Mouse (Mus musculus): ENCODE results near the gene Jak3. TPM values are rescaled to one million over a fixed set of nuclear protein-coding genes. Genes with fewer than 3 reads are reported as not detected.
"Not testable (repeated sequence)": the region's sequence is repeated elsewhere in the genome, so short reads cannot be mapped to it uniquely, and the experiment has no call there.

The Jak3 gene
- polyA plus RNA-seq, 1 experiment: 5.7 TPM

DNA sequence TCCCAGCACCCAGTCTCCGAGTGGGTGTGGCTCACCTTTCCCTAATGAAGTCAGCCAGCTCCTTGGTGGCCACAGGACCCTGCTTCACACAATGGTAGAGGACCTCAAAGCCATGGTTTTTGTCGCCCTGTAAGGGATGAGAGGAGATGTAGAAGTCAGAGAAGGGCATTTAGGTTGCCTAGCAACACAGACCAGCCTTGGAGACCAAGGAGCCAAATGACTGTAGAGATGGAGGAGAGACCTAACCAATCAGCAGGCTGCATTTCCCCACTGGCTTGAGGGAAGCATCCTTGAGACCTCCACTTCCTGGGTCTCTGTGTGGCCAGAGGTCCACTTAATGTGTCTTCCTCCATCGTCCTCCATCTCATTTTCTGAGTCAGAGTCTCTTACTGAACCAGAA is 42.2 kb downstream of the Jak3 start:
- DNase-seq (ENCODE audit: extremely low spot score in 1 of 2, low spot score in 1 of 2): no peak

- DNase-seq (ENCODE audit: extremely low spot score in 1 of 2, low spot score in 1 of 2): peak in 1 of 2 experiments; percentile 62
Measured at GRCm38 (mm10) chr8:71719218-71719617, 43.1 kb downstream of the Jak3 start.

GRCm38 (mm10) chr8:71719928-71720457 is 43.9 kb downstream of the Jak3 start:
- DNase-seq (ENCODE audit: extremely low spot score in 1 of 2, low spot score in 1 of 2): peak; percentile 73 to 79

GRCm38 (mm10) chr8:71723047-71723551 is 47.0 kb downstream of the Jak3 start:
- no peak for DNase-seq (ENCODE audit: extremely low spot score in 1 of 2, low spot score in 1 of 2)

DNA sequence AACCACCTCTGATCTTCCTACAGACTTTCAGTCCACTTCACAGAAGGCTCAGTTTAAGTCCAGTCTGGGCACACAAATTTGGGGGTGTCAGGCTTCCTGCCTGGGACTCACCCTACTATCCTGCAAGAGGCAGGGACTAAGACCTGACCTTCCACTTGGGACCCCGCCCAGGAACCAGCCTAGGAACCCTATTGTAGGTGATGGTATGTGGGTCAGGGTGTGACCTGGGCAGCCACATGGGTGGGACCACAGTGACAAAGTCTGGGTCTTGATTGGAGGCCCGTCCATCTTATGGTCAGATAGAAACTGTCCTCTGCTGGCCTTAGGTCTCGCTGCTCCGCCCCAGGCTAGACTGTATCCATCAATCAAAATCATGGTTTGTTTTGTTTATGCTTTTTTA is 48.3 kb downstream of the Jak3 start:
- no peak for DNase-seq (ENCODE audit: extremely low spot score in 1 of 2, low spot score in 1 of 2)

- DNase-seq (ENCODE audit: extremely low spot score in 1 of 2, low spot score in 1 of 2): peak; percentile 82 to 91
Measured at GRCm38 (mm10) chr8:71725122-71725924, 49.2 kb downstream of the Jak3 start, which contains the start of gene Fcho1. TSS of gene Fcho1 (minus strand) at chr8:71725716.

GRCm38 (mm10) chr8:71728240-71728785 is 52.2 kb downstream of the Jak3 start:
- DNase-seq (ENCODE audit: extremely low spot score in 1 of 2, low spot score in 1 of 2): peak in 1 of 2 experiments; percentile 66

GRCm38 (mm10) chr8:71728826-71729620 is 52.9 kb downstream of the Jak3 start:
- peak in 1 of 2 experiments; percentile 62 for DNase-seq (ENCODE audit: extremely low spot score in 1 of 2, low spot score in 1 of 2)

DNA sequence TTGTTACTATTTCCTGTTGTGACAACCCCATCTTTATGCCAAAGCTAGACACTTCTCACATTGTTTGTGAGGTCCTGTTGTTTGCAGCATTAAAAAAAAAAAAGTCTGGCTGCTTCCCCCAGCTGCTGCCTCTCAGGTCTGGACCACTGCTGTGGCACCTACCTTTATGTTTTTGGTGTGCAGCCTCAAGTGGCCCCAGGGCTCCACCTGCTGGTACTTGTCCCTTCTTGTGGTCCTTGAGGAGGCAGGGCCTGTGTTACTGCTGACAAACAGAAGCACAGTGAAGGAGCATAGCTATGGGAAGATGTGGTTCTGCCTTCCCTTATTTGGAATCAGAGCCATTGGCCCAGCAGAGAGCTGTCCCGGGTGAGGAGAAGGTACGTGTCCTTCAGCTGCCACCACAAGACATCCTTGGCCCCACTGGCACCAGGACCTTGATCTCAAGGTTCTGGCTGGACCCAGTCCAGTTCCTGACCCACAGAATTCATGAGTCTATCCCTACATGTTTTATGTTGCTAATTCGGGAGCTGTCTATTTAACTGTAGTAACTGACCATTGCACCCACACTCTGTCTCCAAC is 55.6 kb downstream of the Jak3 start:
- peak in 1 of 2 experiments; percentile 86 for DNase-seq (ENCODE audit: extremely low spot score in 1 of 2, low spot score in 1 of 2)

DNA sequence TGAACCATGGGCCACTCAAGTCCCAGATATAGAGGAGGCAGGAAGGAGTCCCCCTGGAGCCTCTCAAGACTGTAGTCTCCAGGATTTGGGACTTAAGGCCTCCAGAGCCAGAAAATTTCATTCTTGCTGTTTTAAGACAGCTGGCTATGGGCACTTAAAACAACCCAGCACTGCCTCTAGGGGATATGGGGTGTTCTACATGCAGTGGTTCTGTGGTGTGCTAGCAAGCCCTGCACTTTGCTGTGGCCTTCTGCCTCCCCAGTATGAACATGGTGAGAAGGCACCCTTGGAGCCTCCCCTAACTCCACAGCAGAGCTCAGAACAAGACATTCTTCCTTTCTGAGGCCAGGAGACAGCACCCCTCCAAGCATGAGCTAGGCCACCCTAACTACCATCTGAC is 62.2 kb downstream of the Jak3 start:
- not testable (repeated sequence) for DNase-seq (ENCODE audit: extremely low spot score in 1 of 2, low spot score in 1 of 2)

Other genes with a start within 250 kb of the Jak3 start
- gene Abhd8, start 212.6 kb upstream of the Jak3 start, polyA plus RNA-seq (2012; rRNA removed): 380 and 404 TPM in 2 replicates
- 45.0 and 57.4 TPM in 2 replicates for gene Mrpl34, start 211.3 kb upstream of the Jak3 start, polyA plus RNA-seq (2012; rRNA removed)
- gene Dda1, start 207.1 kb upstream of the Jak3 start, polyA plus RNA-seq (2012; rRNA removed): 123 and 146 TPM in 2 replicates
- 74.5 and 77.0 TPM in 2 replicates for gene Ano8, start 190.3 kb upstream of the Jak3 start, polyA plus RNA-seq (2012; rRNA removed)
- gene Gtpbp3, start 188.2 kb upstream of the Jak3 start, polyA plus RNA-seq (2012; rRNA removed): 32.4 and 34.4 TPM in 2 replicates
- gene Plvap, start 164.5 kb upstream of the Jak3 start, polyA plus RNA-seq (2012; rRNA removed): 9.7 and 13.6 TPM in 2 replicates
- not detected in 2 replicates for gene Ccdc194, start 150.6 kb upstream of the Jak3 start, polyA plus RNA-seq (2012; rRNA removed)
- 20.9 and 22.9 TPM in 2 replicates for gene Bst2, start 138.8 kb upstream of the Jak3 start, polyA plus RNA-seq (2012; rRNA removed)
- 81.2 and 87.6 TPM in 2 replicates for gene Mvb12a, start 133.4 kb upstream of the Jak3 start, polyA plus RNA-seq (2012; rRNA removed)
- gene Tmem221, start 117.4 kb upstream of the Jak3 start, polyA plus RNA-seq (2012; rRNA removed): 0.13 and 0.14 TPM in 2 replicates
- gene Nxnl1, start 109.7 kb upstream of the Jak3 start, polyA plus RNA-seq (2012; rRNA removed): 0.06 TPM in 1 of 2 replicates, not detected in the other
- gene Slc27a1, start 107.4 kb upstream of the Jak3 start, polyA plus RNA-seq (2012; rRNA removed): 183 and 191 TPM in 2 replicates
- 45.6 and 51.6 TPM in 2 replicates for gene Pgls, start 84.1 kb upstream of the Jak3 start, polyA plus RNA-seq (2012; rRNA removed)
- 4.3 and 4.5 TPM in 2 replicates for gene Fam129c, start 78.6 kb upstream of the Jak3 start, polyA plus RNA-seq (2012; rRNA removed)
- gene Colgalt1, start 65.3 kb upstream of the Jak3 start, polyA plus RNA-seq (2012; rRNA removed): 99.4 and 104 TPM in 2 replicates
- 172 and 176 TPM in 2 replicates for gene Unc13a, start 4.5 kb upstream of the Jak3 start, polyA plus RNA-seq (2012; rRNA removed)
- gene Insl3, start 12.9 kb downstream of the Jak3 start, polyA plus RNA-seq (2012; rRNA removed): 1.4 and 1.8 TPM in 2 replicates
- gene B3gnt3, start 25.5 kb downstream of the Jak3 start, polyA plus RNA-seq (2012; rRNA removed): 0.71 and 1.0 TPM in 2 replicates
- 201 and 208 TPM in 2 replicates for gene Fcho1, start 49.4 kb downstream of the Jak3 start, polyA plus RNA-seq (2012; rRNA removed)
- gene Zfp709, start 205.7 kb downstream of the Jak3 start, polyA plus RNA-seq (2012; rRNA removed): 2.3 and 3.1 TPM in 2 replicates
- 4.7 and 6.1 TPM in 2 replicates for gene Zfp882, start 232.3 kb downstream of the Jak3 start, polyA plus RNA-seq (2012; rRNA removed)
- 20.7 and 23.1 TPM in 2 replicates for gene Zfp617, start 232.3 kb downstream of the Jak3 start, polyA plus RNA-seq (2012; rRNA removed)

Measured in frontal cortex, adult 2 months (tissue).